Mouse (Mus musculus) heart, postnatal 14 days (tissue): ENCODE results near the gene Maml3. TPM values are rescaled to one million over a fixed set of nuclear protein-coding genes. Genes with fewer than 3 reads are reported as not detected.

Experiments used
- DNase-seq, 2 experiments: peaks; one replicate each; pipeline ENCODE4 v3.0.0; 2021 to 2022
- intact Hi-C: fragments of 180-260 bp; cut with DNase I; formaldehyde crosslinking; loops from one replicate; pipeline ENCODE4 v1.15.1; 2025
- total RNA-seq, 2 experiments: library from RNA; stranded (reverse); gene quantifications; 2 replicates each; pipeline ENCODE4 v1.2.3; 2021

Gene Maml3
- total RNA-seq, 2 experiments from 2014 or later, result 3.7 to 5.0 TPM

- intact Hi-C loops, result loop anchor here (5.0 kb wide), 1 partner anchor 37 kb away; no protein-coding TSS in a partner anchor
- no peak for DNase-seq
Measured at GRCm38 (mm10) chr3:51739049-51739834, 365.6 kb downstream of the Maml3 start.

GRCm38 (mm10) chr3:51733685-51734084, 371.2 kb downstream of the Maml3 start:
- intact Hi-C loops, result no loop called here
- DNase-seq, result no peak

- DNase-seq, result no peak
- intact Hi-C loops, result no loop called here
Measured at GRCm38 (mm10) chr3:51731949-51732636, 372.8 kb downstream of the Maml3 start.

- intact Hi-C loops, result no loop called here
- DNase-seq, result no peak
Measured at GRCm38 (mm10) chr3:51730662-51731061, 374.2 kb downstream of the Maml3 start.

- no peak for DNase-seq
- intact Hi-C loops, result no loop called here
Measured at GRCm38 (mm10) chr3:51729109-51729918, 375.6 kb downstream of the Maml3 start.

GRCm38 (mm10) chr3:51728456-51728855, 376.4 kb downstream of the Maml3 start:
- no peak for DNase-seq
- intact Hi-C loops, result no loop called here

- intact Hi-C loops, result no loop called here
- DNase-seq, result no peak
Measured at GRCm38 (mm10) chr3:51727968-51728367, 376.9 kb downstream of the Maml3 start.

GRCm38 (mm10) chr3:51727487-51727886, 377.4 kb downstream of the Maml3 start:
- DNase-seq, result no peak
- intact Hi-C loops, result no loop called here

- intact Hi-C loops, result no loop called here
- no peak for DNase-seq
Measured at GRCm38 (mm10) chr3:51726257-51726656, 378.6 kb downstream of the Maml3 start.

- intact Hi-C loops, result no loop called here
- no peak for DNase-seq
Measured at GRCm38 (mm10) chr3:51719982-51720381, 384.9 kb downstream of the Maml3 start.

- no peak for DNase-seq
- intact Hi-C loops, result no loop called here
Measured at GRCm38 (mm10) chr3:51719373-51719772, 385.5 kb downstream of the Maml3 start.

GRCm38 (mm10) chr3:51717909-51718308, 387.0 kb downstream of the Maml3 start:
- intact Hi-C loops, result no loop called here
- DNase-seq, result peak in 1 of 2 experiments; percentile 25

GRCm38 (mm10) chr3:51717455-51717854, 387.4 kb downstream of the Maml3 start:
- intact Hi-C loops, result no loop called here
- no peak for DNase-seq

GRCm38 (mm10) chr3:51714469-51714868, 390.4 kb downstream of the Maml3 start:
- intact Hi-C loops, result no loop called here
- DNase-seq, result no peak

- intact Hi-C loops, result no loop called here
Measured at GRCm38 (mm10) chr3:51713233-51713632, 391.6 kb downstream of the Maml3 start.

GRCm38 (mm10) chr3:51712382-51712781, 392.5 kb downstream of the Maml3 start:
- intact Hi-C loops, result no loop called here
- DNase-seq, result no peak

More at GRCm38 (mm10) chr3:51713233-51713632, 391.6 kb downstream of the Maml3 start:
- DNase-seq, result no peak

- intact Hi-C loops, result no loop called here
- peak; percentile 85 to 92 for DNase-seq
Measured at GRCm38 (mm10) chr3:51708746-51709411, 396.0 kb downstream of the Maml3 start.

GRCm38 (mm10) chr3:51708375-51708745, 396.5 kb downstream of the Maml3 start:
- no peak for DNase-seq
- intact Hi-C loops, result no loop called here

- intact Hi-C loops, result no loop called here
- no peak for DNase-seq
Measured at GRCm38 (mm10) chr3:51705220-51705619, 399.7 kb downstream of the Maml3 start.

- no peak for DNase-seq
- intact Hi-C loops, result loop anchor here (5.0 kb wide), 3 partner anchors 34 to 189 kb away; no protein-coding TSS in a partner anchor
Measured at GRCm38 (mm10) chr3:51703478-51703877, 401.4 kb downstream of the Maml3 start.
